Mouse (Mus musculus): ENCODE data around the gene Mblac2. TPM values are rescaled to one million over a fixed set of nuclear protein-coding genes. Genes with fewer than 3 reads are reported as not detected.
A peak's percentile ranks its signal among the peaks of the same experiment; 100 is the strongest.
"Not testable (repeated sequence)": the region's sequence is repeated elsewhere in the genome, so short reads cannot be mapped to it uniquely, and the experiment has no call there.

Mblac2 gene
- polyA plus RNA-seq, 1 experiment from 2014 or later: 5.2 TPM

DNA sequence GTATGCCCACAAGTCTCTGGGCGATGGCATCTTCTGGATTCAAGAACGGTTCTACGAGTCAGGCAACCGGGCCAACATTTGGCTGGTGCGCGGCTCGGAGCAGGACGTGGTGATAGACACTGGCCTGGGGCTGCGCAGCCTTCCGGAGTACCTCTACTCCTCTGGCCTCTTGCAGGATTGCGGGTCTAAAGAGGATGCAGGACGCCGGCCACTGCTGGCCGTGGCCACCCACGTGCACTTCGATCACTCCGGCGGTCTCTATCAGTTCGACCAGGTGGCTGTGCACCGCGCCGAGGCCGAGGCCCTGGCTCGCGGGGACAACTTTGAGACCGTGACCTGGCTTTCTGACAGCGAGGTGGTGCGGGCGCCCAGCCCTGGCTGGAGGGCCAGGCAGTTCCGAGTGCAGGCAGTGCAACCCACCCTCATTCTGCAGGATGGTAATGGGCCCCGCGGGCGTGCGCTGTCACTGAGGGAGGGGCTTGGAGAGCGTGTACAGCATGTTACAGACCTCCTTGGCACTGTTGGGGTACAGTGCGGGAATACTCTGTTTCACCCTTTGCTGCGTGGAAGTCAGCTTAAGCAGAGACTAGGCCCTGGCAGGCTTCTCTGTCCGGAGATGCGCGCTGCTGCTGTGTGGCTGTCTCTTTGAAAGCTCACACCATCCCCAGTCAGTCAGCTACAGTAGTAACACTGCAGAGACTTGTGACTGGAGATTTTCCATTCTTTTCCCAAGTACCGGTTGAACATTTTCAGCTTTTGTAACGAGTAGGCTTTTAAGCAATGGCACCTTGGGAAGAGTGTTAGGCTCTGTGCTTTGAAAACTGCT lies 618 bp downstream of the Mblac2 start:
- Histone ChIP-seq H3K4me2 (peak overlapping the region; percentile 100), H3K27me3 (replicated peaks; ENCODE audit: control insufficient read depth, insufficient read depth, low read length) (no peaks in the 10 kb centered on the region), H3K4me1 (replicated peaks; ENCODE audit: control insufficient read depth, insufficient read depth, low read length) (peaks cover 23% of the 10 kb centered on the region), H3K9ac (ENCODE audit: low read depth, low read length) (peak overlapping the region; percentile 84), H3K36me3 (ENCODE audit: control insufficient read depth, insufficient read depth, low read length) (no peaks in the 10 kb centered on the region), H3K9me3 (ENCODE audit: control insufficient read depth, low read length) (no peaks in the 10 kb centered on the region), H3K27ac (ENCODE audit: low read depth, low read length) (peak overlapping the region; percentile 89), H3K4me3 (ENCODE audit: low read depth, low read length) (peak overlapping the region; percentile 75)
- ATAC-seq (replicated peaks; ENCODE audit: low FRiP score) (peak; percentile 30), DNase-seq (ENCODE audit: low spot score) (peak; percentile 62)
- 2% methylated on average over 42 of the region's 42 CpGs for WGBS

DNA sequence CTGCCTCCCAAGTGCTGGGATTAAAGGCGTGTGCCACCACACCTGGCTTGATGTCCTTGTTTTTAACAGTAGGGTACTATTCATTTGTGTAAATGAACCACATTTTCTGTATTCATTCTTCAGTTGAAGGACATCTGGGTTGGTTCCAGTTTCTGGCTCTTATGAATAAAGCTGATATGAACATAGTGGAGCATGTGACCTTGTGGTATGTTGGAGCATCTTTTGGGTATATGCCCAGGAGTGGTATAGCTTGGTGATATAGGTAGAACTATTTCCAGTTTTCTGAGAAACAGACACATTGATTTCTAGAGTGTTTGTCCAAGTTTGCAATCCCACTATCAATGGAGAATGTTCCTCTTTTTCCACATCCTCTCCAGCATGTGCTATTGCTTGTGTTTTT lies 2.8 kb downstream of the Mblac2 start:
- no peak for DNase-seq (ENCODE audit: low spot score)
- Histone ChIP-seq H3K4me1 (replicated peaks; ENCODE audit: control insufficient read depth, insufficient read depth, low read length) (peaks cover 20% of the 10 kb centered on the region), H3K4me3 (ENCODE audit: low read depth, low read length) (no peak overlapping the region), H3K9ac (ENCODE audit: low read depth, low read length) (no peak overlapping the region), H3K36me3 (ENCODE audit: control insufficient read depth, insufficient read depth, low read length) (no peaks in the 10 kb centered on the region), H3K9me3 (ENCODE audit: control insufficient read depth, low read length) (no peaks in the 10 kb centered on the region), H3K27me3 (replicated peaks; ENCODE audit: control insufficient read depth, insufficient read depth, low read length) (no peaks in the 10 kb centered on the region), H3K27ac (ENCODE audit: low read depth, low read length) (no peak overlapping the region), H3K4me2 (no peak overlapping the region)
- WGBS: 92% methylated on average over 1 of the region's 1 CpGs
- ATAC-seq (replicated peaks; ENCODE audit: low FRiP score): no peak

- not testable (repeated sequence) for ATAC-seq (replicated peaks; ENCODE audit: low FRiP score); H3K36me3 ChIP-seq (ENCODE audit: control insufficient read depth, insufficient read depth, low read length); H3K4me1 ChIP-seq (replicated peaks; ENCODE audit: control insufficient read depth, insufficient read depth, low read length); H3K9ac ChIP-seq (ENCODE audit: low read depth, low read length); H3K9me3 ChIP-seq (ENCODE audit: control insufficient read depth, low read length); H3K4me3 ChIP-seq (ENCODE audit: low read depth, low read length); H3K27ac ChIP-seq (ENCODE audit: low read depth, low read length); H3K27me3 ChIP-seq (replicated peaks; ENCODE audit: control insufficient read depth, insufficient read depth, low read length); DNase-seq (ENCODE audit: low spot score); H3K4me2 ChIP-seq
- 56% methylated on average over 12 of the region's 12 CpGs for WGBS
Observed at GRCm38 (mm10) chr13:81728141-81728540, 17.0 kb downstream of the Mblac2 start.

GRCm38 (mm10) chr13:81729102-81729501 lies 18.0 kb downstream of the Mblac2 start:
- no peak overlapping the region for H3K4me3 ChIP-seq (ENCODE audit: low read depth, low read length)
- 70% methylated on average over 4 of the region's 4 CpGs for WGBS
- H3K27me3 ChIP-seq (replicated peaks; ENCODE audit: control insufficient read depth, insufficient read depth, low read length): no peaks in the 10 kb centered on the region
- H3K27ac ChIP-seq (ENCODE audit: low read depth, low read length): no peak overlapping the region
- no peaks in the 10 kb centered on the region for H3K9me3 ChIP-seq (ENCODE audit: control insufficient read depth, low read length)
- H3K4me2 ChIP-seq: no peak overlapping the region
- no peak overlapping the region for H3K9ac ChIP-seq (ENCODE audit: low read depth, low read length)
- H3K36me3 ChIP-seq (ENCODE audit: control insufficient read depth, insufficient read depth, low read length): no peaks in the 10 kb centered on the region
- DNase-seq (ENCODE audit: low spot score) (no peak), ATAC-seq (replicated peaks; ENCODE audit: low FRiP score) (no peak)
- peaks cover 10% of the 10 kb centered on the region; the same call in 1 of the 2 replicates for H3K4me1 ChIP-seq (replicated peaks; ENCODE audit: control insufficient read depth, insufficient read depth, low read length)

DNA sequence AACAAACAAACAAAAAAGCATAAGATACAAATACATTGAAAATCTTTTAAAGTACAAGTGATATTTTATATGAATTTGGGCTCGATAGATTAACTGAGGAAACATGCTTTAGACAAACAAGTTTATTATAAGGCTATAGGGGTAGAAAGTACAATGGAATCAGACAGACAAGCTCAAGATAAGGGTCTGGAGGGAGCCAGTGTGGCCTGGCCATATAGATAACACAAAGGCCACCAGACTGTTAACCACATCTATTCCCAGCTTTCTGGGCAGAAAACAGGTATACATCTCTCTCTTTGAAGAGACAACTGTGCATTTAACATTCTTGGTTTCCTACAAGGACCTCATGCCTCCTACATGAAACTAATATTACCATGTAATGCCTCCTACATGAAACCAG lies 19.2 kb downstream of the Mblac2 start:
- 45% methylated on average over 1 of the region's 1 CpGs for WGBS
- Histone ChIP-seq H3K27ac (ENCODE audit: low read depth, low read length) (no peak overlapping the region), H3K4me2 (peak overlapping the region; percentile 3; the same call in 1 of the 2 replicates), H3K9me3 (ENCODE audit: control insufficient read depth, low read length) (no peaks in the 10 kb centered on the region), H3K36me3 (ENCODE audit: control insufficient read depth, insufficient read depth, low read length) (no peaks in the 10 kb centered on the region), H3K4me3 (ENCODE audit: low read depth, low read length) (no peak overlapping the region), H3K4me1 (replicated peaks; ENCODE audit: control insufficient read depth, insufficient read depth, low read length) (peaks cover 10% of the 10 kb centered on the region; the same call in 1 of the 2 replicates), H3K27me3 (replicated peaks; ENCODE audit: control insufficient read depth, insufficient read depth, low read length) (no peaks in the 10 kb centered on the region), H3K9ac (ENCODE audit: low read depth, low read length) (no peak overlapping the region)
- DNase-seq (ENCODE audit: low spot score) (no peak), ATAC-seq (replicated peaks; ENCODE audit: low FRiP score) (peak; percentile 88)

GRCm38 (mm10) chr13:81736606-81737005 lies 25.5 kb downstream of the Mblac2 start:
- peak; percentile 60 for ATAC-seq (replicated peaks; ENCODE audit: low FRiP score)
- H3K4me3 ChIP-seq (ENCODE audit: low read depth, low read length): no peak overlapping the region
- no peaks in the 10 kb centered on the region for H3K27me3 ChIP-seq (replicated peaks; ENCODE audit: control insufficient read depth, insufficient read depth, low read length)
- peaks cover 4% of the 10 kb centered on the region for H3K4me1 ChIP-seq (replicated peaks; ENCODE audit: control insufficient read depth, insufficient read depth, low read length)
- H3K4me2 ChIP-seq: no peak overlapping the region
- H3K9me3 ChIP-seq (ENCODE audit: control insufficient read depth, low read length): no peaks in the 10 kb centered on the region
- H3K27ac ChIP-seq (ENCODE audit: low read depth, low read length): no peak overlapping the region
- no peak for DNase-seq (ENCODE audit: low spot score)
- H3K9ac ChIP-seq (ENCODE audit: low read depth, low read length): no peak overlapping the region
- WGBS: 59% methylated on average over 5 of the region's 5 CpGs
- H3K36me3 ChIP-seq (ENCODE audit: control insufficient read depth, insufficient read depth, low read length): no peaks in the 10 kb centered on the region

DNA sequence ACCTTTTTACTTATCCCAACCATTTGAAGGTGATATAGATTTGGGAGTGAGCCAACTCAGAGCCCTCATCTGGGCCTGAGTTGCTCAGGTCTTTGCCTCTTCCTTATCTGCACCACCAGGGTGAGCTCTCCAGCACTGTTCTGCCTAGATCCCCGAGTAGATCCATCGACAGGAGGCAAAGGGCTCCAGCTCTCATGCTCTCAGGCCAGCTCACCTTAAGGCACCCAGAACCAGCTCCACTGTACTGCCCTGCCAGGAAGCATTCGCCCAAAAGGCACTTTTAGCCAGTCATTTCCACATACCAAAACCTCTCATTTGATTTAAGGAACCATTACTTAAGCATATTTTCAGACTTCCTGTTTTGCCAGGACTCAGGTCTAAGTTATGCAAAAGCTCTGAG lies 29.8 kb downstream of the Mblac2 start:
- ATAC-seq (replicated peaks; ENCODE audit: low FRiP score) (peak; percentile 86), DNase-seq (ENCODE audit: low spot score) (no peak)
- no peaks in the 10 kb centered on the region for H3K27me3 ChIP-seq (replicated peaks; ENCODE audit: control insufficient read depth, insufficient read depth, low read length)
- no peaks in the 10 kb centered on the region for H3K36me3 ChIP-seq (ENCODE audit: control insufficient read depth, insufficient read depth, low read length)
- no peak overlapping the region for H3K4me3 ChIP-seq (ENCODE audit: low read depth, low read length)
- 36% methylated on average over 3 of the region's 3 CpGs for WGBS
- no peak overlapping the region for H3K27ac ChIP-seq (ENCODE audit: low read depth, low read length)
- no peak overlapping the region for H3K4me2 ChIP-seq
- H3K9ac ChIP-seq (ENCODE audit: low read depth, low read length): no peak overlapping the region
- H3K9me3 ChIP-seq (ENCODE audit: control insufficient read depth, low read length): no peaks in the 10 kb centered on the region
- peaks cover 13% of the 10 kb centered on the region for H3K4me1 ChIP-seq (replicated peaks; ENCODE audit: control insufficient read depth, insufficient read depth, low read length)

- no peaks in the 10 kb centered on the region for H3K36me3 ChIP-seq (ENCODE audit: control insufficient read depth, insufficient read depth, low read length)
- no peaks in the 10 kb centered on the region for H3K9me3 ChIP-seq (ENCODE audit: control insufficient read depth, low read length)
- no peak overlapping the region for H3K4me3 ChIP-seq (ENCODE audit: low read depth, low read length)
- ATAC-seq (replicated peaks; ENCODE audit: low FRiP score) (peak; percentile 81), DNase-seq (ENCODE audit: low spot score) (no peak)
- no peaks in the 10 kb centered on the region for H3K27me3 ChIP-seq (replicated peaks; ENCODE audit: control insufficient read depth, insufficient read depth, low read length)
- no peak overlapping the region for H3K9ac ChIP-seq (ENCODE audit: low read depth, low read length)
- peaks cover 13% of the 10 kb centered on the region for H3K4me1 ChIP-seq (replicated peaks; ENCODE audit: control insufficient read depth, insufficient read depth, low read length)
- 39% methylated on average over 10 of the region's 10 CpGs for WGBS
- no peak overlapping the region; the same call in 1 of the 2 replicates for H3K27ac ChIP-seq (ENCODE audit: low read depth, low read length)
- peak overlapping the region; percentile 33; the same call in 1 of the 2 replicates for H3K4me2 ChIP-seq
Observed at GRCm38 (mm10) chr13:81743391-81744091, 32.4 kb downstream of the Mblac2 start.
